ENCODE assay signal across 16 mouse cellular contexts in the genomic region with DNA sequence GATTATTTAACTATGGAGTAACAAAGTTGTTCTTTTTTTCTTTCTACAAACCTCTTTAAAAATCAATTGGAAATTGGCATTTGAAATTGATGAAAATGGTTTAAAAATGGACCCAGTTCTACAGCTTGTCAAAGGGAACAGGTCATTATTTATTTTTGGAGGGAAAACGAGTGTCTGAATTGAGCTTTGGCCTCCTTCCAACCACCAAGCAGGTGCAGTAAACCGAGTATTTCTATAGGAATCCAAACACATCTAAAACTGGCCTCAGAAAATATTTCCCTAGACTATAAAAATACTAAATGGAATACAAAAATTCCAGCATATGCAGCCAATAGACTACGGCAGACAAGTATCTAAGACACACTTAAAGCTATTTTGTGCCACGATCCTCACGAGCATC.
DNase-seq lines count a peak whose midpoint lies in the region; ATAC-seq and TF ChIP-seq lines count a peak whose summit lies in the region.
"Had no signal": no experiment of that assay in that cellular context is flagged by ENCODE, and none has a peak within 500 bp of the region (broad histone marks: within the 10 kb centered on the region; RNA-seq: fewer than 3 reads in every experiment).

No protein-coding gene starts in this region.

- H3K27me3 ChIP-seq in intestine, embryonic 15.5 days (replicated peaks), result no peaks in the 10 kb centered on the region
- H3K27me3 ChIP-seq in intestine, embryonic 16.5 days (replicated peaks; ENCODE audit: control insufficient read depth, insufficient read depth, low read length), result no peaks in the 10 kb centered on the region
- H3K27me3 ChIP-seq in testis, adult 2 months (ENCODE audit: control insufficient read depth, insufficient read depth, low read length), result no peaks in the 10 kb centered on the region
- H3K27me3 ChIP-seq: embryonic facial prominence, embryonic 15.5 days; hindbrain, embryonic 12.5 days; liver, embryonic 15.5 days; lung, embryonic 15.5 days had no signal

- TF ChIP-seq CTCF in gastrocnemius, adult 2 months (IDR thresholded peaks at IDR 0.05), result no peak
- no peak for TF ChIP-seq CTCF in testis, adult 2 months (IDR thresholded peaks at IDR 0.05; ENCODE audit: control insufficient read depth, insufficient read depth, insufficient replicate concordance, low read depth, low read length)
- TF ChIP-seq CTCF in olfactory bulb, adult 2 months (IDR thresholded peaks at IDR 0.05; ENCODE audit: insufficient read depth, low read depth, low read length), result no peak

- H3K9ac ChIP-seq in intestine, embryonic 15.5 days, result no peak overlapping the region
- no peak overlapping the region for H3K9ac ChIP-seq in intestine, embryonic 16.5 days (ENCODE audit: low read depth, low read length)
- H3K9ac ChIP-seq: embryonic facial prominence, embryonic 15.5 days; hindbrain, embryonic 12.5 days; liver, embryonic 15.5 days; lung, embryonic 15.5 days had no signal

- no peak for ATAC-seq in intestine, embryonic 15.5 days
- ATAC-seq in intestine, embryonic 16.5 days, result no peak
- ATAC-seq: activated CD4-positive, CD25-positive, alpha-beta regulatory T cell, adult 4 months; forebrain, embryonic 14.5 days had no signal

- peak overlapping the region; percentile 43 for H3K4me3 ChIP-seq in gastrocnemius, adult 2 months
- H3K4me3 ChIP-seq in intestine, embryonic 15.5 days (replicated peaks), result no peak overlapping the region
- no peak overlapping the region for H3K4me3 ChIP-seq in intestine, embryonic 16.5 days (ENCODE audit: low read length)
- no peak overlapping the region for H3K4me3 ChIP-seq in testis, adult 2 months (ENCODE audit: control insufficient read depth, low read depth, low read length)
- H3K4me3 ChIP-seq in olfactory bulb, adult 2 months (ENCODE audit: insufficient read depth, low read depth, low read length), result no peak overlapping the region
- H3K4me3 ChIP-seq: embryonic facial prominence, embryonic 15.5 days; hindbrain, embryonic 12.5 days; liver, embryonic 15.5 days; lung, embryonic 15.5 days; megakaryocyte, embryonic 14.5 days had no signal

- H3K4me1 ChIP-seq in intestine, embryonic 15.5 days (replicated peaks), result no peaks in the 10 kb centered on the region
- no peaks in the 10 kb centered on the region for H3K4me1 ChIP-seq in intestine, embryonic 16.5 days (ENCODE audit: control insufficient read depth, insufficient read depth, low read length)
- no peaks in the 10 kb centered on the region for H3K4me1 ChIP-seq in testis, adult 2 months (ENCODE audit: control insufficient read depth, insufficient read depth, low read length)
- H3K4me1 ChIP-seq in olfactory bulb, adult 2 months (ENCODE audit: control insufficient read depth, insufficient read depth, low read length), result peaks cover 22% of the 10 kb centered on the region
- H3K4me1 ChIP-seq: liver, embryonic 15.5 days; megakaryocyte, embryonic 14.5 days had no signal

- H3K9me3 ChIP-seq in intestine, embryonic 15.5 days, result no peaks in the 10 kb centered on the region
- no peaks in the 10 kb centered on the region for H3K9me3 ChIP-seq in intestine, embryonic 16.5 days (ENCODE audit: control insufficient read depth, low read length)
- H3K9me3 ChIP-seq: embryonic facial prominence, embryonic 15.5 days; hindbrain, embryonic 12.5 days; liver, embryonic 15.5 days; lung, embryonic 15.5 days; megakaryocyte, embryonic 14.5 days had no signal

- 63% methylated on average over 5 of the region's 5 CpGs for WGBS in intestine, embryonic 15.5 days
- WGBS in intestine, embryonic 16.5 days, result 62% methylated on average over 5 of the region's 5 CpGs
- WGBS in olfactory bulb, adult 2 months, result 33% methylated on average over 5 of the region's 5 CpGs

- peaks cover 14% of the 10 kb centered on the region for H3K36me3 ChIP-seq in intestine, embryonic 15.5 days
- H3K36me3 ChIP-seq in intestine, embryonic 16.5 days (ENCODE audit: control insufficient read depth, insufficient read depth, low read length), result 0 out of 2 replicates have a peak, but pooled peaks cover 2% of the 10 kb centered on the region
- H3K36me3 ChIP-seq in testis, adult 2 months (ENCODE audit: control insufficient read depth, insufficient read depth, low read length), result no peaks in the 10 kb centered on the region
- H3K36me3 ChIP-seq: liver, embryonic 15.5 days; lung, embryonic 15.5 days had no signal

- peak overlapping the region; percentile 46; the same call in 1 of the 2 replicates for H3K27ac ChIP-seq in gastrocnemius, adult 2 months
- H3K27ac ChIP-seq in intestine, embryonic 15.5 days, result 0 out of 2 replicates have a peak overlapping the region, but pooled peaks have one; percentile 24
- H3K27ac ChIP-seq in intestine, embryonic 16.5 days (ENCODE audit: low read length), result no peak overlapping the region
- H3K27ac ChIP-seq in testis, adult 2 months (ENCODE audit: control insufficient read depth, insufficient read depth, low read depth, low read length), result 0 out of 2 replicates have a peak overlapping the region, but pooled peaks have one; percentile 43
- 0 out of 2 replicates have a peak overlapping the region, but pooled peaks have one; percentile 44 for H3K27ac ChIP-seq in olfactory bulb, adult 2 months (ENCODE audit: insufficient read depth, low read depth, low read length)
- H3K27ac ChIP-seq: embryonic facial prominence, embryonic 15.5 days; hindbrain, embryonic 12.5 days; liver, embryonic 15.5 days; lung, embryonic 15.5 days had no signal

- intact Hi-C loops in gastrocnemius, adult 2 months (cut with DNase I), result no loop called here
- intact Hi-C loops in gastrocnemius, postnatal 14 days (cut with DNase I; ENCODE audit: low total_unique reads), result no loop called here

- TF ChIP-seq POLR2A in testis, adult 2 months (IDR thresholded peaks at IDR 0.05; ENCODE audit: control insufficient read depth, low read depth, low read length), result no peak
- TF ChIP-seq POLR2A in olfactory bulb, adult 2 months (IDR thresholded peaks at IDR 0.05; ENCODE audit: insufficient read depth, low read depth, low read length), result no peak

- H3K4me2 ChIP-seq in intestine, embryonic 15.5 days (replicated peaks), result no peak overlapping the region
- no peak overlapping the region for H3K4me2 ChIP-seq in intestine, embryonic 16.5 days (ENCODE audit: low read depth, low read length)
- H3K4me2 ChIP-seq: embryonic facial prominence, embryonic 15.5 days; hindbrain, embryonic 12.5 days; liver, embryonic 15.5 days; lung, embryonic 15.5 days had no signal

- DNase-seq in gastrocnemius, adult 2 months, result no peak
- DNase-seq in gastrocnemius, postnatal 14 days, result no peak
- no peak for DNase-seq in testis, postnatal 14 days (ENCODE audit: low spot score)
- no peak for DNase-seq in thymus, postnatal 25 days
- DNase-seq: liver had no signal
